In genomic region chr6:129917476-129917946, GRCm38 (mm10) we compare ENCODE assay signal across 20 mouse cellular contexts. TPM values are rescaled to one million over a fixed set of nuclear protein-coding genes. Genes with fewer than 3 reads are reported as not detected.
"Had no signal": no experiment of that assay in that cellular context is flagged by ENCODE, and none has a peak within 500 bp of the region (broad histone marks: within the 10 kb centered on the region; RNA-seq: fewer than 3 reads in every experiment).

Klra5 (minus strand) TSS chr6:129917650.

RNA-seq across cellular contexts. Expression of gene Klra5, which starts in this region (rescaled TPM):
- total RNA-seq: gastrocnemius, adult 18-20 months; gastrocnemius, adult 8-10 months; gastrocnemius, postnatal 14 days; gastrocnemius, postnatal 36 days; heart, adult 18-20 months; heart, adult 8-10 months; heart, postnatal 10 days; heart, postnatal 25 days; heart, postnatal 4 days; hindbrain, postnatal 0 days; layer of hippocampus, adult 18-20 months; layer of hippocampus, adult 8-10 months; layer of hippocampus, postnatal 14 days; layer of hippocampus, postnatal 36 days; left cerebral cortex, adult 18-20 months; left cerebral cortex, adult 8-10 months; left cerebral cortex, postnatal 10 days; left cerebral cortex, postnatal 25 days; left cerebral cortex, postnatal 4 days; liver, adult 2 months had no signal
